Mouse (Mus musculus): ENCODE measurements around the gene Tigit.

Tigit gene

DNA sequence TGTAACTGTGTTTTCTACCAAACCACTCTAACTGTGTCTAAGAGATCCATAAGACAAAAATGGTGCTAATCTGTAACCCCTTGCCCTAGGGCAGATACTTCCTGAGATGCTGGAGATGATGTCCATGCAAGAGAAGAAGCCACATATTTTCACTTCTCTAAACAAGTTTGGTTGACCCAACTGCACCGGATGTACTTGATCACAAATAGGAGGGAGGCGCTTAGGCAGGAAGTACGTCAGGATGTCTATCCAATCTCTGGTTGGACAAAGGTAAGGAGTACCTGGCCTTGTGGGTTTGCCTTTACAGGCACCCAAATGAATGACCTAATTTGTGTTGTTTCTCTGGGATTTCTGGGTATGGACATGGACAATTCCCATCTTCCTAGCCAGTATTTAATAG lies 4.3 kb upstream of the Tigit start:
- in situ Hi-C loops (cut with MseI, MboI) = no loop called here

DNA sequence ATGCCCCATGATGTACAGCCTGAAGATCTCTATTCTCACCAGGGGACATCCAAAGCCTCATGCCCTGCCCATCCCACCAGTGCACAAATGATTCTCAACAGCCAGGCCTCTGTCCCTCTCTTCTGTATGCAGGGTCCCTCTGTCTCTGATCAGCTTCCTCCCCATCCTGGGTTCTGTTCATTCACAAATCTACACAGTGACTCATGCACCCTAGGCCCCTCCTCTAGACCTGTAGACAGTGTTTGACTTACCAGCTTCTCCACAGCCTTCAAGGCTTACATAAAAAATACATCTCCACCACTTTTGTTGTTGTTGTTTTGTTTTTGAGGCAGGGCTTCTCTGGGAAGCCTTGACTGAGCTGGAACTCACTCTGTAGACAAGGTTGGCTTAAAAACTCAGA lies 915 bp upstream of the Tigit start:
- in situ Hi-C loops (cut with MseI, MboI) = no loop called here

GRCm38 (mm10) chr16:43662124-43663004 lies 1.6 kb downstream of the Tigit start:
- in situ Hi-C loops (cut with MseI, MboI) = no loop called here

GRCm38 (mm10) chr16:43661576-43661975 lies 2.4 kb downstream of the Tigit start:
- in situ Hi-C loops (cut with MseI, MboI) = no loop called here

GRCm38 (mm10) chr16:43655183-43655787 lies 8.7 kb downstream of the Tigit start:
- in situ Hi-C loops (cut with MseI, MboI) = no loop called here

DNA sequence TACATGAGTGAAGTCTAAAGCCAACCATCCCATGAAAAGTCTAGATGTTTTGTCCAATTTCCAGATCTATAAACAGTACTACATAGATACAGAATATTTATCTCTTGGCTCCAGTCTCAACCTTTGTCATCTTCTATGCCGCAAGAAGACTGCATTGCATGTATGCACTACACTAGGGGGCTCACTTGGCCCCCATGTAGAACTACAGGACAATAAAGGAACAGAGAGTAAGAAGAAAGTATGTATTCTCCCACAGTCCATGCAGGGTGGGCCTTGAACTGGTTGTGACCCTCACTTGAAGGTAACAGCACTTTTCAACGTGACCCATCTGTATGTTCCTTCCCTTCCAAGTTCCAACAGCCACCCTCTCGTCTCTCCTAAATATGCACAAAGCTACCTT lies 9.7 kb downstream of the Tigit start:
- in situ Hi-C loops (cut with MseI, MboI) = no loop called here

- in situ Hi-C loops (cut with MseI, MboI) = no loop called here
These were observed 10.7 kb downstream of the Tigit start for GRCm38 (mm10) chr16:43653288-43653687.

- in situ Hi-C loops (cut with MseI, MboI) = no loop called here
These were observed 13.4 kb downstream of the Tigit start for GRCm38 (mm10) chr16:43650355-43651080.

DNA sequence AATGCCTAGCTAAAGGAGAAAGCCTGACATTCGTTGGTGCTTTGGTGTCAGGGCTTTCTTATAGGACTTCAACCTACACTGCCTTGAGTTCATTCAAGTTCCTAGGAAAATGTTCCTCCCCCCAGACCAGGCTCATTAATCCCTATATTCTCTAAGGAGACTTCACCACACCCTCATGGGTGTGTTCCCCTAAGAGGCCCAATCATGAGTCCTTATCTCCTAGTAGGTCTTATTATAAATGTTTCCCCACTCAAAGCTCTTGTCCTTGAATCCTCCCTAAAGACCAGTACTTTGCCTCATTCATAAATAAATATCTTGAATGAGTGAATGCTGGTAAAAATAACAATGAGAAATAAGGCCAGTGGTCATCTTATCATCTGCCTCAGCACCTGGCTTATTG lies 16.3 kb downstream of the Tigit start:
- in situ Hi-C loops (cut with MseI, MboI) = no loop called here

- in situ Hi-C loops (cut with MseI, MboI) = no loop called here
These were observed 17.0 kb downstream of the Tigit start for GRCm38 (mm10) chr16:43646943-43647342.

DNA sequence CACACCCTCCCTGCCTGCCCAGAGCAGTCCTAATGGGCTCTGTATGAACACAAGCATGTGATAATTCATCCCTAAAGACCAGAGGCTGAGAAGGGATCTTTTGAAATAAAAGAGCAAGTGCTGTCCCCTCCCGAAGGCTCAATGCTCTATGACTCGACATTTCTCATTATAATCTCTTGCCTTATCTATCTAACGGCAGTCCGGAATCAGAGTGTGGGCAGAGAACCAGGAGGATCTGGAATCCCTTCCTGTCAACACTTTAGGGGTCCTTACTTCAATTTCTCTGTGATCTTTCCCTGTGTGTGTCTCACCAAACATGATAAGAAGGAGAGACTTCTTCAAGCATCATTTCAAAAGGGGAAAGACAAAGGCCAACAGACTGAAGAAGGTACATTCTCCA lies 18.1 kb downstream of the Tigit start:
- in situ Hi-C loops (cut with MseI, MboI) = no loop called here

DNA sequence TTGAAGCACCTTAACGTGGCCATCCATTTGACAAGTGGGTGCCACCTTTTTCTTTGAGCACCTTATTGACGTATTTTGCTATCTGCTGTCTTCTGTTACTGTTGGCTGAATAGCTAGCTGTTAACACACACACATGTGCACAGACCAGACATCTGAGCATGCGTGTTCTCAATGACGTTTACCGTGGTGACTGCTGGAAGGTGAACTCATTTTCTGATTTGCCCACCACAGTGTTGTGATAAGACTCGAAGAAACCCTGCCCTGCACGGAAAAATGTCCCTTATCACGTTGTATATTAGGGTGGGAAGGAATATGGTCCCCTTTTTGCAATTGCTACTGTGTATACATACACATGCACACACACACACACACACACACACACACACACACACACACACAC lies 22.7 kb downstream of the Tigit start:
- in situ Hi-C loops (cut with MseI, MboI) = no loop called here

- in situ Hi-C loops (cut with MseI, MboI) = no loop called here
These were observed 25.4 kb downstream of the Tigit start for GRCm38 (mm10) chr16:43638406-43639049.

DNA sequence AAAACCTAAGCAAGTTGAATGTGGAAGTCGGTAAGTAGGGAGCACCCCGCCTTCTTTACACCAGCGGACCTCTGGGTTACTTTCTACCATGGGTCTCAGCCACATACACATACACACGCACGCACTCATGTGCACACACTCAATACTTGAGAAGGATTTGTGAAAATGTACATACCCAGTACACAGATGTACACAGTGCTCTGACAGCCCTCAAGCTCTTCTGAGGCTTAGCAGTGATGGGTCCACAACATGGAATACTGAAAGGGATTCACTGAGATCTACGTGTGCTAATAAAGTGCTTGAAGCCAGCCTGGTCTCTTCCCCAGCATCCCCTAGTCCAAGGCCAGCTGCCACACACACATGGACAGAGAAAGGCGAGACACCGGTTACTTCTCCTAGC lies 26.7 kb downstream of the Tigit start:
- in situ Hi-C loops (cut with MseI, MboI) = no loop called here

DNA sequence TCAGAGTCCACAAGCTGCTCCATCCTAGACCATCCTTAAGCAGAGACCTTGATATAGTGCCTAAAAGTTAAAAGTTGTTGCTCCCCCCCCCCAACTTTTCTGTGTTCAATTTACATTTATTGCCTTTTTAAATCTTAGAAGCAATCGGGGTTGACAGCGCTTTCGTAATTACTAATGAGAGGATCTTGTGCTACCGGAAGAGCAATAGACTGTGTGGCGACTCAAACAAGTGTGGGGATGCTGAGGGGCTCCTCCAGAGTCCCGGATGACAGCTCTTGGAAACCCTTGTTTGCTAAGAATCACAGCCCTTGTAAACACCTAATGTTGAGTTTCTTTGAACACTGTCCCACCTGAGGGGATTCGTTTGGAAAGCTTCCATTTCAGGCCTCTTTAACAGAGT lies 29.9 kb downstream of the Tigit start:
- in situ Hi-C loops (cut with MseI, MboI) = no loop called here

- in situ Hi-C loops (cut with MseI, MboI) = no loop called here
These were observed 32.2 kb downstream of the Tigit start for GRCm38 (mm10) chr16:43631758-43632157.

GRCm38 (mm10) chr16:43628662-43629061 lies 35.3 kb downstream of the Tigit start:
- in situ Hi-C loops (cut with MseI, MboI) = no loop called here

GRCm38 (mm10) chr16:43625956-43626355 lies 38.0 kb downstream of the Tigit start:
- in situ Hi-C loops (cut with MseI, MboI) = no loop called here

DNA sequence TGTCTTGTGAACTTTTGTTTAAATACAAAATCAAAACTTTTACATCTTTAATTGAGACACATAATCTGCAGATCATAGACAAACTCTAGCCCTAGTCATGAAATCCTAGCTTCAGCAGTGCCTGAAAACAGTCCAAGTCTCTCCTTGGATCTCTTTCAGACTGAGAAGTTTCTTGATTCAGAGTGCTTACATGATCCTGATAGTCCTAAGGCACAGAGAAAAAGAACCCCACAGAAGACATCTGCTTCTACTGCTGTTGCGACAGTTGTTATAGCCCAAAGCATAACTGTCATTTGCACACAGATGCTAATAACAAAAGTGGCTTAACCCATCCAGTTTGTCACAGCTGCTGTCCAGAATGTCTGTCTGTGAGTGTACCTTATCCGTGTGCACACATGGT lies 38.7 kb downstream of the Tigit start:
- in situ Hi-C loops (cut with MseI, MboI) = no loop called here

GRCm38 (mm10) chr16:43624876-43625275 lies 39.1 kb downstream of the Tigit start:
- in situ Hi-C loops (cut with MseI, MboI) = no loop called here

- in situ Hi-C loops (cut with MseI, MboI) = no loop called here
These were observed 40.5 kb downstream of the Tigit start for GRCm38 (mm10) chr16:43623315-43624000.

- in situ Hi-C loops (cut with MseI, MboI) = no loop called here
These were observed 43.6 kb downstream of the Tigit start for GRCm38 (mm10) chr16:43620359-43620758.

Measured in mouse trophoblast stem cell (cell line).